Mouse (Mus musculus) heart, postnatal 0 days (tissue): ENCODE results near the gene Zfp872. TPM values are rescaled to one million over a fixed set of nuclear protein-coding genes. Genes with fewer than 3 reads are reported as not detected.

Source experiments
- ATAC-seq: fragments of 200-750 bp; cut with Nextera tagmentation; 2 replicates; pipeline ENCODE4 v1.8.0; 2017; ENCODE audit warnings: low read depth, moderate number of reproducible peaks, moderate library complexity; ENCODE audit not compliant: insufficient read depth
- DNase-seq: peaks from one replicate; pipeline ENCODE4 v3.0.0-alpha.2; 2016; ENCODE audit warnings: low spot score
- H3K27ac ChIP-seq: fragments of 300-500 bp; sonication (generic); 2 replicates; pipeline ENCODE4 v1.5.1; 2014; ENCODE audit warnings: low read depth, mild to moderate bottlenecking
- H3K27me3 ChIP-seq: fragments of 300-500 bp; sonication (generic); 2 replicates; pipeline ENCODE4 v1.6.1; 2014; ENCODE audit warnings: low read length, mixed read lengths; ENCODE audit not compliant: control insufficient read depth, insufficient read depth
- H3K36me3 ChIP-seq: fragments of 300-500 bp; sonication (generic); replicated peaks from 2 replicates; pipeline ENCODE4 v1.6.1; 2014; ENCODE audit warnings: low read length, mixed read lengths; ENCODE audit not compliant: control insufficient read depth, insufficient read depth
- H3K4me1 ChIP-seq: fragments of 300-500 bp; sonication (generic); 2 replicates; pipeline ENCODE4 v1.6.1; 2014; ENCODE audit warnings: antibody characterized with exemption; ENCODE audit not compliant: control insufficient read depth, insufficient read depth
- H3K4me2 ChIP-seq: fragments of 300-500 bp; sonication (generic); 2 replicates; pipeline ENCODE4 v1.6.1; 2014; ENCODE audit warnings: low read depth, mild to moderate bottlenecking, low read length, moderate library complexity
- H3K4me3 ChIP-seq: fragments of 300-500 bp; sonication (generic); 2 replicates; pipeline ENCODE4 v1.5.1; 2014; ENCODE audit warnings: low read depth, low read length
- H3K9ac ChIP-seq: fragments of 300-500 bp; sonication (generic); replicated peaks from 2 replicates; pipeline ENCODE4 v1.6.1; 2014; ENCODE audit warnings: low read depth, low read length, mixed read lengths
- H3K9me3 ChIP-seq: fragments of 300-500 bp; sonication (generic); replicated peaks from 2 replicates; pipeline ENCODE4 v1.6.1; 2016; ENCODE audit warnings: low read length; ENCODE audit not compliant: control insufficient read depth
- CTCF ChIP-seq: IDR thresholded peaks from 2 replicates; pipeline ENCODE4 v1.5.1; 2016; ENCODE audit warnings: antibody characterized with exemption, control low read depth, low read depth
- EP300 ChIP-seq: IDR thresholded peaks from 2 replicates; pipeline ENCODE4 v1.6.1; 2016; ENCODE audit warnings: antibody characterized with exemption, low read depth
- WGBS: fragments of 180-500 bp; shearing (Covaris S2); extraction: QIAGEN DNeasy Blood & Tissue Kit; methylation state at CpG from one replicate; pipeline ENCODE4 v1.1.7; 2014; 5-methylcytosine and 5-hydroxymethylcytosine counted together
- polyA plus RNA-seq: library from polyadenylated mRNA; unstranded; fragments of >200 nt; fragmentation: Nextera tagmentation; extraction: Ambion mirVana; gene quantifications from 2 replicates; pipeline ENCODE4 v1.2.1, GENCODE M21; 2015
- total RNA-seq: library from RNA; depleted of rRNA; stranded (reverse); fragments of >200 nt; gene quantifications from 2 replicates; pipeline ENCODE4 v1.2.3, GENCODE M21; 2014; ENCODE audit warnings: low replicate concordance

Gene Zfp872
- total and polyA plus RNA-seq, 2 experiments from 2014 or later: not detected

GRCm38 (mm10) chr9:22164711-22165668 lies 22.9 kb upstream of the Zfp872 start:
- H3K4me1 ChIP-seq: no peaks in the 10 kb centered on the region
- 4% methylated on average over 50 of the region's 54 CpGs for WGBS
- H3K9me3 ChIP-seq: 0 out of 2 replicates have a peak, but pooled peaks cover 6% of the 10 kb centered on the region
- H3K27ac ChIP-seq: no peak overlapping the region
- peak overlapping the region; percentile 68 for H3K4me3 ChIP-seq
- H3K36me3 ChIP-seq: no peaks in the 10 kb centered on the region
- DNase-seq (peak; percentile 23), ATAC-seq (peak; percentile 49; the same call in 1 of the 2 replicates)
- H3K27me3 ChIP-seq: 0 out of 2 replicates have a peak, but pooled peaks cover 4% of the 10 kb centered on the region
- H3K4me2 ChIP-seq: peak overlapping the region; percentile 99
- TF ChIP-seq EP300: no peak
- no peak for TF ChIP-seq CTCF
- H3K9ac ChIP-seq: peak overlapping the region; percentile 69

GRCm38 (mm10) chr9:22165964-22166363 lies 21.9 kb upstream of the Zfp872 start:
- TF ChIP-seq EP300: no peak
- TF ChIP-seq CTCF: no peak
- ATAC-seq (no peak), DNase-seq (no peak)
- H3K36me3 ChIP-seq: no peaks in the 10 kb centered on the region
- WGBS: 45% methylated on average over 6 of the region's 6 CpGs
- H3K27me3 ChIP-seq: 0 out of 2 replicates have a peak, but pooled peaks cover 4% of the 10 kb centered on the region
- no peak overlapping the region for H3K27ac ChIP-seq
- no peak overlapping the region for H3K4me3 ChIP-seq
- 0 out of 2 replicates have a peak, but pooled peaks cover 6% of the 10 kb centered on the region for H3K9me3 ChIP-seq
- no peaks in the 10 kb centered on the region for H3K4me1 ChIP-seq
- H3K4me2 ChIP-seq: no peak overlapping the region
- H3K9ac ChIP-seq: no peak overlapping the region

GRCm38 (mm10) chr9:22166686-22167085 lies 21.2 kb upstream of the Zfp872 start:
- Histone ChIP-seq H3K4me3 (no peak overlapping the region), H3K27ac (no peak overlapping the region), H3K9me3 (0 out of 2 replicates have a peak, but pooled peaks cover 6% of the 10 kb centered on the region), H3K36me3 (no peaks in the 10 kb centered on the region), H3K4me2 (no peak overlapping the region), H3K9ac (no peak overlapping the region), H3K27me3 (0 out of 2 replicates have a peak, but pooled peaks cover 4% of the 10 kb centered on the region), H3K4me1 (no peaks in the 10 kb centered on the region)
- ATAC-seq (no peak), DNase-seq (no peak)
- WGBS: 82% methylated on average over 10 of the region's 10 CpGs
- no peak for TF ChIP-seq CTCF
- TF ChIP-seq EP300: no peak

- DNase-seq (no peak), ATAC-seq (no peak)
- Histone ChIP-seq H3K4me3 (no peak overlapping the region), H3K4me1 (no peaks in the 10 kb centered on the region), H3K4me2 (no peak overlapping the region), H3K36me3 (no peaks in the 10 kb centered on the region), H3K27me3 (0 out of 2 replicates have a peak, but pooled peaks cover 4% of the 10 kb centered on the region), H3K27ac (no peak overlapping the region), H3K9ac (no peak overlapping the region), H3K9me3 (0 out of 2 replicates have a peak, but pooled peaks cover 6% of the 10 kb centered on the region)
- 94% methylated on average over 4 of the region's 4 CpGs for WGBS
- TF ChIP-seq EP300: no peak
- TF ChIP-seq CTCF: no peak
These were observed 20.1 kb upstream of the Zfp872 start for GRCm38 (mm10) chr9:22167751-22168150.

GRCm38 (mm10) chr9:22169327-22169726 lies 18.6 kb upstream of the Zfp872 start:
- H3K9ac ChIP-seq: no peak overlapping the region
- 0 out of 2 replicates have a peak, but pooled peaks cover 6% of the 10 kb centered on the region for H3K9me3 ChIP-seq
- H3K4me3 ChIP-seq: no peak overlapping the region
- ATAC-seq: no peak
- no peaks in the 10 kb centered on the region for H3K36me3 ChIP-seq
- TF ChIP-seq CTCF (no peak), EP300 (no peak)
- 87% methylated on average over 11 of the region's 11 CpGs for WGBS
- H3K4me1 ChIP-seq: no peaks in the 10 kb centered on the region
- no peak overlapping the region for H3K27ac ChIP-seq
- DNase-seq: no peak
- H3K4me2 ChIP-seq: no peak overlapping the region
- no peaks in the 10 kb centered on the region for H3K27me3 ChIP-seq
